Mouse (Mus musculus) hindbrain, embryonic 15.5 days (tissue): ENCODE measurements around the gene Mfsd12. TPM values are rescaled to one million over a fixed set of nuclear protein-coding genes. Genes with fewer than 3 reads are reported as not detected.
A peak's percentile ranks its signal among the peaks of the same experiment; 100 is the strongest.

Experiments
- ATAC-seq: fragments of 200-750 bp; cut with Nextera tagmentation; 2 replicates; pipeline ENCODE4 v1.8.0; 2017; ENCODE audit warnings: low read depth, moderate number of reproducible peaks, moderate TSS enrichment; ENCODE audit not compliant: low FRiP score
- H3K27ac ChIP-seq: fragments of 300-500 bp; sonication (generic); replicated peaks from 2 replicates; pipeline ENCODE4 v1.5.1; 2015; ENCODE audit warnings: mild to moderate bottlenecking, inconsistent platforms
- H3K27me3 ChIP-seq: fragments of 300-500 bp; sonication (generic); 2 replicates; pipeline ENCODE4 v1.6.1; 2015; ENCODE audit warnings: control low read depth, inconsistent platforms
- H3K36me3 ChIP-seq: fragments of 300-500 bp; sonication (generic); 2 replicates; pipeline ENCODE4 v1.6.1; 2015; ENCODE audit warnings: control low read depth, inconsistent platforms
- H3K4me1 ChIP-seq: fragments of 300-500 bp; sonication (generic); replicated peaks from 2 replicates; pipeline ENCODE4 v1.6.1; 2015; ENCODE audit warnings: control low read depth, inconsistent platforms
- H3K4me2 ChIP-seq: fragments of 300-500 bp; sonication (generic); 2 replicates; pipeline ENCODE4 v1.6.1; 2015; ENCODE audit warnings: moderate library complexity, mild to moderate bottlenecking, inconsistent platforms
- H3K4me3 ChIP-seq: fragments of 300-500 bp; sonication (generic); 2 replicates; pipeline ENCODE4 v1.5.1; 2015; ENCODE audit warnings: mild to moderate bottlenecking, inconsistent platforms
- H3K9ac ChIP-seq: fragments of 300-500 bp; sonication (generic); 2 replicates; pipeline ENCODE4 v1.6.1; 2015; ENCODE audit warnings: inconsistent platforms
- H3K9me3 ChIP-seq: fragments of 300-500 bp; sonication (generic); 2 replicates; pipeline ENCODE4 v1.6.1; 2016; ENCODE audit warnings: control low read depth, inconsistent platforms
- WGBS: fragments of 180-500 bp; shearing (Covaris S2); methylation state at CpG from one replicate; pipeline ENCODE4 v1.1.7; 2015; 5-methylcytosine and 5-hydroxymethylcytosine counted together
- polyA plus RNA-seq: library from polyadenylated mRNA; unstranded; fragments of >200 nt; fragmentation: Nextera tagmentation; extraction: Ambion mirVana; gene quantifications from 2 replicates; pipeline ENCODE4 v1.2.1, GENCODE M21; 2015

The Mfsd12 gene
- polyA plus RNA-seq, 1 experiment from 2014 or later: 21.1 TPM

GRCm38 (mm10) chr10:81362336-81362949 lies 5.2 kb downstream of the Mfsd12 start:
- Histone ChIP-seq H3K4me2 (no peak overlapping the region), H3K27me3 (peaks cover 18% of the 10 kb centered on the region), H3K4me1 (peaks cover 47% of the 10 kb centered on the region), H3K27ac (no peak overlapping the region), H3K4me3 (no peak overlapping the region), H3K36me3 (peaks cover 11% of the 10 kb centered on the region), H3K9ac (no peak overlapping the region), H3K9me3 (no peaks in the 10 kb centered on the region)
- ATAC-seq: no peak
- WGBS: 77% methylated on average over 12 of the region's 12 CpGs

- Histone ChIP-seq H3K4me3 (peak overlapping the region; percentile 21), H3K4me2 (peak overlapping the region; percentile 50), H3K27ac (no peak overlapping the region), H3K36me3 (peaks cover 23% of the 10 kb centered on the region), H3K9me3 (no peaks in the 10 kb centered on the region), H3K4me1 (peaks cover 38% of the 10 kb centered on the region), H3K27me3 (peaks cover 18% of the 10 kb centered on the region), H3K9ac (0 out of 2 replicates have a peak overlapping the region, but pooled peaks have one; percentile 19)
- WGBS: 12% methylated on average over 54 of the region's 54 CpGs
- no peak for ATAC-seq
These were observed 6.4 kb downstream of the Mfsd12 start for GRCm38 (mm10) chr10:81363436-81364346.

GRCm38 (mm10) chr10:81364666-81365065 lies 7.4 kb downstream of the Mfsd12 start:
- ATAC-seq: 0 out of 2 replicates have a peak, but pooled peaks have one; percentile 8
- WGBS: 13% methylated on average over 26 of the region's 28 CpGs
- H3K4me3 ChIP-seq: peak overlapping the region; percentile 21; the same call in 1 of the 2 replicates
- H3K4me2 ChIP-seq: peak overlapping the region; percentile 50
- H3K27me3 ChIP-seq: peaks cover 18% of the 10 kb centered on the region
- H3K27ac ChIP-seq: no peak overlapping the region
- no peak overlapping the region for H3K9ac ChIP-seq
- no peaks in the 10 kb centered on the region for H3K9me3 ChIP-seq
- H3K36me3 ChIP-seq: peaks cover 32% of the 10 kb centered on the region
- peaks cover 29% of the 10 kb centered on the region for H3K4me1 ChIP-seq

GRCm38 (mm10) chr10:81365073-81365472 lies 7.8 kb downstream of the Mfsd12 start:
- no peak overlapping the region for H3K4me3 ChIP-seq

GRCm38 (mm10) chr10:81365672-81366476 lies 8.6 kb downstream of the Mfsd12 start, which contains the start of gene 4930404N11Rik:
4930404N11Rik (minus strand) TSS chr10:81365816.
- 16% methylated on average over 12 of the region's 12 CpGs for WGBS
- no peak within 1 kb of the TSS for H3K27ac ChIP-seq
- H3K9me3 ChIP-seq: no peaks in the 10 kb centered on the region
- peak within 1 kb of the TSS; percentile 50 for H3K4me2 ChIP-seq
- H3K4me3 ChIP-seq: peak within 1 kb of the TSS; percentile 21; the same call in 1 of the 2 replicates
- H3K4me1 ChIP-seq: peaks cover 25% of the 10 kb centered on the region
- peaks cover 44% of the 10 kb centered on the region for H3K36me3 ChIP-seq
- peaks cover 18% of the 10 kb centered on the region for H3K27me3 ChIP-seq
- no peak for ATAC-seq
- no peak within 1 kb of the TSS for H3K9ac ChIP-seq

More at GRCm38 (mm10) chr10:81365073-81365472, 7.8 kb downstream of the Mfsd12 start:
- Histone ChIP-seq H3K27me3 (peaks cover 18% of the 10 kb centered on the region), H3K36me3 (peaks cover 36% of the 10 kb centered on the region), H3K4me2 (no peak overlapping the region), H3K9me3 (no peaks in the 10 kb centered on the region), H3K9ac (no peak overlapping the region), H3K4me1 (peaks cover 25% of the 10 kb centered on the region), H3K27ac (no peak overlapping the region)
- ATAC-seq: 0 out of 2 replicates have a peak, but pooled peaks have one; percentile 5
- 44% methylated on average over 4 of the region's 4 CpGs for WGBS

GRCm38 (mm10) chr10:81366477-81367206 lies 9.4 kb downstream of the Mfsd12 start:
- Histone ChIP-seq H3K9ac (no peak overlapping the region), H3K27me3 (peaks cover 18% of the 10 kb centered on the region), H3K4me2 (no peak overlapping the region), H3K4me3 (no peak overlapping the region), H3K4me1 (peaks cover 25% of the 10 kb centered on the region), H3K27ac (no peak overlapping the region), H3K9me3 (no peaks in the 10 kb centered on the region), H3K36me3 (peaks cover 49% of the 10 kb centered on the region)
- 78% methylated on average over 6 of the region's 6 CpGs for WGBS
- ATAC-seq: no peak

- Histone ChIP-seq H3K4me2 (no peak overlapping the region), H3K36me3 (peaks cover 49% of the 10 kb centered on the region), H3K4me3 (no peak overlapping the region), H3K9ac (no peak overlapping the region), H3K27ac (no peak overlapping the region), H3K9me3 (no peaks in the 10 kb centered on the region), H3K4me1 (peaks cover 25% of the 10 kb centered on the region), H3K27me3 (peaks cover 18% of the 10 kb centered on the region)
- 60% methylated on average over 6 of the region's 6 CpGs for WGBS
- ATAC-seq: no peak
These were observed 9.9 kb downstream of the Mfsd12 start for GRCm38 (mm10) chr10:81367207-81367495.

- Histone ChIP-seq H3K36me3 (peaks cover 23% of the 10 kb centered on the region), H3K9ac (no peak overlapping the region), H3K27me3 (no peaks in the 10 kb centered on the region), H3K4me2 (no peak overlapping the region), H3K9me3 (no peaks in the 10 kb centered on the region), H3K27ac (no peak overlapping the region), H3K4me1 (peaks cover 30% of the 10 kb centered on the region), H3K4me3 (no peak overlapping the region)
- ATAC-seq: no peak
- WGBS: 92% methylated on average over 10 of the region's 10 CpGs
These were observed 18.0 kb downstream of the Mfsd12 start for GRCm38 (mm10) chr10:81375322-81375721.

- 42% methylated on average over 6 of the region's 6 CpGs for WGBS
- Histone ChIP-seq H3K9ac (peak overlapping the region; percentile 79), H3K9me3 (no peaks in the 10 kb centered on the region), H3K27ac (no peak overlapping the region), H3K27me3 (no peaks in the 10 kb centered on the region), H3K36me3 (peaks cover 13% of the 10 kb centered on the region), H3K4me3 (peak overlapping the region; percentile 70), H3K4me2 (peak overlapping the region; percentile 76), H3K4me1 (peaks cover 30% of the 10 kb centered on the region)
- ATAC-seq: no peak
These were observed 19.5 kb downstream of the Mfsd12 start for GRCm38 (mm10) chr10:81376561-81377361.

- no peaks in the 10 kb centered on the region for H3K9me3 ChIP-seq
- WGBS: 66% methylated on average over 2 of the region's 2 CpGs
These were observed 20.0 kb downstream of the Mfsd12 start for GRCm38 (mm10) chr10:81377362-81377664.

More at GRCm38 (mm10) chr10:81377362-81377664, 20.0 kb downstream of the Mfsd12 start:
- peak overlapping the region; percentile 70 for H3K4me3 ChIP-seq
- H3K4me1 ChIP-seq: peaks cover 30% of the 10 kb centered on the region
- peaks cover 13% of the 10 kb centered on the region for H3K36me3 ChIP-seq
- 0 out of 2 replicates have a peak overlapping the region, but pooled peaks have one; percentile 85 for H3K27ac ChIP-seq
- peak overlapping the region; percentile 79 for H3K9ac ChIP-seq
- ATAC-seq: no peak
- H3K4me2 ChIP-seq: peak overlapping the region; percentile 76
- no peaks in the 10 kb centered on the region for H3K27me3 ChIP-seq
